Mouse (Mus musculus) stomach, postnatal 0 days (tissue): ENCODE measurements at regions not wholly inside any gene's neighbourhood (a gene's known extent, or its start where the extent isn't known, plus 50 kb on each side); places are given as distances from the start of the nearest gene placed in this dataset.

ENCODE experiments used
- ATAC-seq: fragments of 200-750 bp; cut with Nextera tagmentation; 2 replicates; pipeline ENCODE4 v1.8.0; 2017; ENCODE audit not compliant: low FRiP score, low TSS enrichment
- DNase-seq: peaks from one replicate; pipeline ENCODE4 v3.0.0-alpha.2; 2016; ENCODE audit warnings: low spot score
- H3K27ac ChIP-seq: fragments of 300-500 bp; sonication (generic); replicated peaks from 2 replicates; pipeline ENCODE4 v1.5.1; 2014; ENCODE audit warnings: mild to moderate bottlenecking, control low read depth
- H3K27me3 ChIP-seq: fragments of 300-500 bp; sonication (generic); 2 replicates; pipeline ENCODE4 v1.6.1; 2014; ENCODE audit warnings: low read length; ENCODE audit not compliant: control insufficient read depth, insufficient read depth
- H3K36me3 ChIP-seq: fragments of 300-500 bp; sonication (generic); 2 replicates; pipeline ENCODE4 v1.6.1; 2014; ENCODE audit warnings: low read length, mixed read lengths; ENCODE audit not compliant: control insufficient read depth, insufficient read depth
- H3K4me1 ChIP-seq: fragments of 300-500 bp; sonication (generic); replicated peaks from 2 replicates; pipeline ENCODE4 v1.6.1; 2014; ENCODE audit warnings: antibody characterized with exemption; ENCODE audit not compliant: control insufficient read depth, insufficient read depth
- H3K4me2 ChIP-seq: fragments of 300-500 bp; sonication (generic); replicated peaks from 2 replicates; pipeline ENCODE4 v1.6.1; 2014; ENCODE audit warnings: low read depth, mild to moderate bottlenecking, control low read depth, moderate library complexity
- H3K4me3 ChIP-seq: fragments of 300-500 bp; sonication (generic); 2 replicates; pipeline ENCODE4 v1.5.1; 2014; ENCODE audit warnings: low read depth, low read length, control low read depth
- H3K9ac ChIP-seq: fragments of 300-500 bp; sonication (generic); 2 replicates; pipeline ENCODE4 v1.6.1; 2014; ENCODE audit warnings: mild to moderate bottlenecking, low read length, control low read depth, mixed read lengths
- H3K9me3 ChIP-seq: fragments of 300-500 bp; sonication (generic); 2 replicates; pipeline ENCODE4 v1.6.1; 2016; ENCODE audit warnings: low read length; ENCODE audit not compliant: control insufficient read depth
- CTCF ChIP-seq: IDR thresholded peaks from 2 replicates; pipeline ENCODE4 v1.5.1; 2016; ENCODE audit warnings: antibody characterized with exemption, low read depth, mild to moderate bottlenecking, moderate library complexity
- EP300 ChIP-seq: optimal IDR thresholded peaks from 2 replicates; pipeline ENCODE3; 2016; ENCODE audit warnings: antibody characterized with exemption
- WGBS: fragments of 180-500 bp; shearing (Covaris S2); extraction: QIAGEN DNeasy Blood & Tissue Kit; methylation state at CpG from one replicate; pipeline ENCODE4 v1.1.7; 2014; 5-methylcytosine and 5-hydroxymethylcytosine counted together

- DNase-seq (no peak), ATAC-seq (no peak)
- 52% methylated on average over 4 of the region's 4 CpGs for WGBS
- Histone ChIP-seq H3K27me3 (no peaks in the 10 kb centered on the region), H3K4me2 (no peak overlapping the region), H3K9ac (no peak overlapping the region), H3K9me3 (no peaks in the 10 kb centered on the region), H3K4me3 (no peak overlapping the region), H3K36me3 (no peaks in the 10 kb centered on the region), H3K4me1 (no peaks in the 10 kb centered on the region), H3K27ac (no peak overlapping the region)
- TF ChIP-seq EP300 (no peak), CTCF (no peak)
Measured at GRCm38 (mm10) chr5:120031614-120032013, 84.7 kb upstream of the Rbm19 start.

- ATAC-seq (no peak), DNase-seq (no peak)
- H3K27me3 ChIP-seq = no peaks in the 10 kb centered on the region
- H3K4me3 ChIP-seq = no peak overlapping the region
- no peaks in the 10 kb centered on the region for H3K9me3 ChIP-seq
- 22% methylated on average over 13 of the region's 13 CpGs for WGBS
- no peak overlapping the region for H3K4me2 ChIP-seq
- TF ChIP-seq CTCF (no peak), EP300 (no peak)
- H3K27ac ChIP-seq = no peak overlapping the region
- H3K4me1 ChIP-seq = no peaks in the 10 kb centered on the region
- H3K9ac ChIP-seq = no peak overlapping the region
- no peaks in the 10 kb centered on the region for H3K36me3 ChIP-seq
Measured at GRCm38 (mm10) chr5:120034499-120035077, 81.7 kb upstream of the Rbm19 start.

- H3K4me3 ChIP-seq = no peak overlapping the region
- no peak overlapping the region for H3K4me2 ChIP-seq
- no peak for TF ChIP-seq EP300
- no peak for TF ChIP-seq CTCF
- H3K27ac ChIP-seq = no peak overlapping the region
- H3K9ac ChIP-seq = no peak overlapping the region
- DNase-seq = no peak
- no peaks in the 10 kb centered on the region for H3K4me1 ChIP-seq
- H3K36me3 ChIP-seq = no peaks in the 10 kb centered on the region
- H3K9me3 ChIP-seq = no peaks in the 10 kb centered on the region
- no peak for ATAC-seq
- no peaks in the 10 kb centered on the region for H3K27me3 ChIP-seq
- 65% methylated on average over 3 of the region's 3 CpGs for WGBS
Measured at GRCm38 (mm10) chr5:120035251-120035650, 81.0 kb upstream of the Rbm19 start.

- 65% methylated on average over 3 of the region's 3 CpGs for WGBS
- TF ChIP-seq CTCF (no peak), EP300 (no peak)
- H3K36me3 ChIP-seq = no peaks in the 10 kb centered on the region
Measured at GRCm38 (mm10) chr5:120037806-120038205, 78.5 kb upstream of the Rbm19 start.

GRCm38 (mm10) chr5:120043786-120044185 lies 72.5 kb upstream of the Rbm19 start:
- ATAC-seq (no peak), DNase-seq (no peak)
- Histone ChIP-seq H3K4me3 (no peak overlapping the region), H3K9ac (no peak overlapping the region), H3K36me3 (no peaks in the 10 kb centered on the region), H3K4me1 (no peaks in the 10 kb centered on the region), H3K4me2 (no peak overlapping the region), H3K9me3 (no peaks in the 10 kb centered on the region), H3K27ac (no peak overlapping the region), H3K27me3 (no peaks in the 10 kb centered on the region)
- WGBS = 64% methylated on average over 4 of the region's 4 CpGs
- TF ChIP-seq CTCF = no peak
- TF ChIP-seq EP300 = no peak

More at GRCm38 (mm10) chr5:120037806-120038205, 78.5 kb upstream of the Rbm19 start:
- H3K4me3 ChIP-seq = no peak overlapping the region
- no peak overlapping the region for H3K27ac ChIP-seq
- no peaks in the 10 kb centered on the region for H3K4me1 ChIP-seq
- no peak overlapping the region for H3K4me2 ChIP-seq
- no peaks in the 10 kb centered on the region for H3K9me3 ChIP-seq
- DNase-seq (no peak), ATAC-seq (no peak)
- no peaks in the 10 kb centered on the region for H3K27me3 ChIP-seq
- no peak overlapping the region for H3K9ac ChIP-seq

GRCm38 (mm10) chr5:120049063-120049781 lies 67.0 kb upstream of the Rbm19 start:
- Histone ChIP-seq H3K4me1 (no peaks in the 10 kb centered on the region), H3K27ac (no peak overlapping the region), H3K27me3 (0 out of 2 replicates have a peak, but pooled peaks cover 2% of the 10 kb centered on the region), H3K4me2 (no peak overlapping the region), H3K9ac (no peak overlapping the region), H3K4me3 (no peak overlapping the region), H3K9me3 (no peaks in the 10 kb centered on the region), H3K36me3 (no peaks in the 10 kb centered on the region)
- ATAC-seq (peak; percentile 94), DNase-seq (peak; percentile 28)
- TF ChIP-seq EP300 (no peak), CTCF (no peak)
- WGBS = 77% methylated on average over 7 of the region's 7 CpGs
